Mouse (Mus musculus) A20 (cell line): ENCODE data around the gene Endog.
"Not testable (repeated sequence)": the region's sequence is repeated elsewhere in the genome, so short reads cannot be mapped to it uniquely, and the experiment has no call there.

ENCODE experiments used
- DNase-seq: peaks from one replicate; pipeline ENCODE4 v3.0.0-alpha.2; 2011; ENCODE audit warnings: low read depth, low spot score

Gene Endog

GRCm38 (mm10) chr2:30166677-30167076 lies 4.6 kb upstream of the Endog start:
- peak; percentile 34 for DNase-seq

- no peak for DNase-seq
These were observed 697 bp downstream of the Endog start for GRCm38 (mm10) chr2:30171997-30172382.

GRCm38 (mm10) chr2:30173541-30174240 lies 2.4 kb downstream of the Endog start:
- DNase-seq, result no peak

- peak; percentile 28 for DNase-seq
These were observed 4.6 kb downstream of the Endog start for GRCm38 (mm10) chr2:30175897-30176296.

GRCm38 (mm10) chr2:30176561-30176960 lies 5.3 kb downstream of the Endog start:
- DNase-seq, result no peak

GRCm38 (mm10) chr2:30177700-30178675 lies 6.7 kb downstream of the Endog start, which contains the start of gene Spout1:
Gene Spout1 (minus strand): TSS chr2:30178459.
- DNase-seq, result peak; percentile 97

- not testable (repeated sequence) for DNase-seq
These were observed 7.4 kb downstream of the Endog start for GRCm38 (mm10) chr2:30178711-30179110.

GRCm38 (mm10) chr2:30182424-30182823 lies 11.1 kb downstream of the Endog start:
- DNase-seq, result no peak

GRCm38 (mm10) chr2:30183721-30184120 lies 12.4 kb downstream of the Endog start:
- DNase-seq, result no peak

GRCm38 (mm10) chr2:30185276-30185675 lies 14.0 kb downstream of the Endog start:
- DNase-seq, result no peak

- DNase-seq, result no peak
These were observed 14.4 kb downstream of the Endog start for GRCm38 (mm10) chr2:30185681-30186080.

- DNase-seq, result no peak
These were observed 20.7 kb downstream of the Endog start for GRCm38 (mm10) chr2:30191790-30192580.

GRCm38 (mm10) chr2:30194656-30195055 lies 23.4 kb downstream of the Endog start:
- no peak for DNase-seq

- no peak for DNase-seq
These were observed 26.7 kb downstream of the Endog start for GRCm38 (mm10) chr2:30198021-30198420.

GRCm38 (mm10) chr2:30199984-30200383 lies 28.7 kb downstream of the Endog start:
- DNase-seq, result no peak

GRCm38 (mm10) chr2:30200388-30200925 lies 29.2 kb downstream of the Endog start:
- no peak for DNase-seq

GRCm38 (mm10) chr2:30203439-30203838 lies 32.1 kb downstream of the Endog start:
- DNase-seq, result peak; percentile 77

- no peak for DNase-seq
These were observed 33.9 kb downstream of the Endog start for GRCm38 (mm10) chr2:30205255-30205628.

- peak; percentile 96 for DNase-seq
These were observed 34.5 kb downstream of the Endog start, which contains the start of gene Kyat1 for GRCm38 (mm10) chr2:30205629-30206357. Gene Kyat1 (minus strand): TSS chr2:30205847.

GRCm38 (mm10) chr2:30207401-30207800 lies 36.1 kb downstream of the Endog start:
- DNase-seq, result no peak

GRCm38 (mm10) chr2:30207886-30208285 lies 36.6 kb downstream of the Endog start:
- DNase-seq, result no peak
